Mouse (Mus musculus) midbrain, embryonic 14.5 days (tissue): ENCODE measurements around the gene Pold4. TPM values are rescaled to one million over a fixed set of nuclear protein-coding genes. Genes with fewer than 3 reads are reported as not detected.
A peak's percentile ranks its signal among the peaks of the same experiment; 100 is the strongest.

ENCODE experiments used
- ATAC-seq: fragments of 200-750 bp; cut with Nextera tagmentation; 2 replicates; pipeline ENCODE4 v1.8.0; 2017; ENCODE audit warnings: moderate number of reproducible peaks, moderate library complexity; ENCODE audit not compliant: low FRiP score, low TSS enrichment
- DNase-seq: peaks from one replicate; pipeline ENCODE4 v3.0.0-alpha.2; 2015
- H3K27ac ChIP-seq: fragments of 300-500 bp; sonication (generic); replicated peaks from 2 replicates; pipeline ENCODE4 v1.5.1; 2014; ENCODE audit warnings: mild to moderate bottlenecking, low read depth, low read length, moderate library complexity
- H3K27me3 ChIP-seq: fragments of 300-500 bp; sonication (generic); 2 replicates; pipeline ENCODE4 v1.6.1; 2014; ENCODE audit warnings: low read length, control low read depth, mixed read lengths; ENCODE audit not compliant: control insufficient read depth, insufficient read depth
- H3K36me3 ChIP-seq: fragments of 300-500 bp; sonication (generic); 2 replicates; pipeline ENCODE4 v1.6.1; 2014; ENCODE audit warnings: low read length, control low read depth; ENCODE audit not compliant: control insufficient read depth, insufficient read depth
- H3K4me1 ChIP-seq: fragments of 300-500 bp; sonication (generic); 2 replicates; pipeline ENCODE4 v1.6.1; 2014; ENCODE audit warnings: mild to moderate bottlenecking, antibody characterized with exemption, low read length, control low read depth; ENCODE audit not compliant: control insufficient read depth, insufficient read depth
- H3K4me2 ChIP-seq: fragments of 300-500 bp; sonication (generic); 2 replicates; pipeline ENCODE4 v1.6.1; 2014; ENCODE audit warnings: mild to moderate bottlenecking, low read length, moderate library complexity
- H3K4me3 ChIP-seq: fragments of 300-500 bp; sonication (generic); replicated peaks from 2 replicates; pipeline ENCODE4 v1.5.1; 2014; ENCODE audit warnings: low read depth, low read length
- H3K9ac ChIP-seq: fragments of 300-500 bp; sonication (generic); replicated peaks from 2 replicates; pipeline ENCODE4 v1.6.1; 2014; ENCODE audit warnings: mild to moderate bottlenecking, low read length, moderate library complexity
- H3K9me3 ChIP-seq: fragments of 300-500 bp; sonication (generic); 2 replicates; pipeline ENCODE4 v1.6.1; 2016; ENCODE audit warnings: low read length, control low read depth, mixed read lengths; ENCODE audit not compliant: control insufficient read depth
- WGBS: fragments of 180-500 bp; shearing (Covaris S2); extraction: QIAGEN DNeasy Blood & Tissue Kit; methylation state at CpG from one replicate; pipeline ENCODE4 v1.1.7; 2014; 5-methylcytosine and 5-hydroxymethylcytosine counted together
- polyA plus RNA-seq: library from polyadenylated mRNA; unstranded; fragments of >200 nt; fragmentation: Nextera tagmentation; extraction: Ambion mirVana; gene quantifications from 2 replicates; pipeline ENCODE4 v1.2.1, GENCODE M21; 2014

Pold4 gene
- polyA plus RNA-seq, 1 experiment from 2014 or later = 18.5 TPM

GRCm38 (mm10) chr19:4192251-4192985 lies 39.3 kb upstream of the Pold4 start:
- Histone ChIP-seq H3K9ac (peak overlapping the region; percentile 94), H3K36me3 (peaks cover 44% of the 10 kb centered on the region), H3K4me3 (peak overlapping the region; percentile 91), H3K9me3 (no peaks in the 10 kb centered on the region), H3K4me1 (peaks cover 11% of the 10 kb centered on the region), H3K27me3 (no peaks in the 10 kb centered on the region), H3K27ac (peak overlapping the region; percentile 89), H3K4me2 (peak overlapping the region; percentile 86)
- WGBS = under 1% methylated on average over 50 of the region's 52 CpGs
- DNase-seq (peak; percentile 65), ATAC-seq (peak; percentile 51)

- WGBS = 63% methylated on average over 6 of the region's 6 CpGs
Measured at GRCm38 (mm10) chr19:4193129-4193528, 38.6 kb upstream of the Pold4 start.

GRCm38 (mm10) chr19:4194021-4194724 lies 37.5 kb upstream of the Pold4 start:
- 92% methylated on average over 8 of the region's 8 CpGs for WGBS
- Histone ChIP-seq H3K4me2 (no peak overlapping the region), H3K4me1 (peaks cover 11% of the 10 kb centered on the region), H3K9me3 (no peaks in the 10 kb centered on the region), H3K9ac (no peak overlapping the region), H3K27ac (no peak overlapping the region), H3K36me3 (peaks cover 50% of the 10 kb centered on the region), H3K27me3 (no peaks in the 10 kb centered on the region), H3K4me3 (no peak overlapping the region)
- ATAC-seq (no peak), DNase-seq (no peak)

More at GRCm38 (mm10) chr19:4193129-4193528, 38.6 kb upstream of the Pold4 start:
- Histone ChIP-seq H3K27ac (no peak overlapping the region), H3K9ac (peak overlapping the region; percentile 94; the same call in 1 of the 2 replicates), H3K36me3 (peaks cover 46% of the 10 kb centered on the region), H3K4me3 (peak overlapping the region; percentile 91), H3K9me3 (no peaks in the 10 kb centered on the region), H3K27me3 (no peaks in the 10 kb centered on the region), H3K4me2 (peak overlapping the region; percentile 86), H3K4me1 (peaks cover 11% of the 10 kb centered on the region)
- DNase-seq (no peak), ATAC-seq (no peak)

GRCm38 (mm10) chr19:4194776-4195650 lies 36.7 kb upstream of the Pold4 start:
- DNase-seq (no peak), ATAC-seq (no peak)
- Histone ChIP-seq H3K27me3 (no peaks in the 10 kb centered on the region), H3K36me3 (peaks cover 50% of the 10 kb centered on the region), H3K27ac (no peak overlapping the region), H3K4me3 (no peak overlapping the region), H3K9me3 (no peaks in the 10 kb centered on the region), H3K4me1 (peaks cover 11% of the 10 kb centered on the region), H3K9ac (no peak overlapping the region), H3K4me2 (no peak overlapping the region)
- 82% methylated on average over 12 of the region's 12 CpGs for WGBS

GRCm38 (mm10) chr19:4196048-4196447 lies 35.7 kb upstream of the Pold4 start:
- peaks cover 50% of the 10 kb centered on the region for H3K36me3 ChIP-seq

GRCm38 (mm10) chr19:4196548-4196947 lies 35.2 kb upstream of the Pold4 start:
- H3K27me3 ChIP-seq = no peaks in the 10 kb centered on the region
- peaks cover 50% of the 10 kb centered on the region for H3K36me3 ChIP-seq
- H3K4me1 ChIP-seq = peaks cover 22% of the 10 kb centered on the region
- WGBS = 69% methylated on average over 5 of the region's 5 CpGs
- H3K9ac ChIP-seq = no peak overlapping the region
- no peak overlapping the region for H3K27ac ChIP-seq
- DNase-seq = no peak
- ATAC-seq = no peak
- H3K4me3 ChIP-seq = no peak overlapping the region
- no peaks in the 10 kb centered on the region for H3K9me3 ChIP-seq
- H3K4me2 ChIP-seq = no peak overlapping the region

More at GRCm38 (mm10) chr19:4196048-4196447, 35.7 kb upstream of the Pold4 start:
- H3K9ac ChIP-seq = no peak overlapping the region
- no peak overlapping the region for H3K4me2 ChIP-seq
- H3K9me3 ChIP-seq = no peaks in the 10 kb centered on the region
- no peaks in the 10 kb centered on the region for H3K27me3 ChIP-seq
- H3K4me1 ChIP-seq = peaks cover 20% of the 10 kb centered on the region
- H3K4me3 ChIP-seq = no peak overlapping the region
- 66% methylated on average over 2 of the region's 2 CpGs for WGBS
- H3K27ac ChIP-seq = no peak overlapping the region
- no peak for DNase-seq
- ATAC-seq = no peak

- no peak overlapping the region for H3K4me3 ChIP-seq
- 74% methylated on average over 3 of the region's 3 CpGs for WGBS
- ATAC-seq = no peak
- no peaks in the 10 kb centered on the region for H3K9me3 ChIP-seq
- no peak overlapping the region for H3K9ac ChIP-seq
- H3K36me3 ChIP-seq = peaks cover 50% of the 10 kb centered on the region
- no peaks in the 10 kb centered on the region for H3K27me3 ChIP-seq
- H3K4me1 ChIP-seq = peaks cover 26% of the 10 kb centered on the region
- no peak overlapping the region for H3K27ac ChIP-seq
- DNase-seq = no peak
- no peak overlapping the region for H3K4me2 ChIP-seq
Measured at GRCm38 (mm10) chr19:4197180-4197579, 34.5 kb upstream of the Pold4 start.

- Histone ChIP-seq H3K36me3 (peaks cover 16% of the 10 kb centered on the region), H3K4me1 (peaks cover 19% of the 10 kb centered on the region), H3K9me3 (no peaks in the 10 kb centered on the region), H3K4me2 (peak within 1 kb of the TSS; percentile 87), H3K27ac (no peak within 1 kb of the TSS; the same call in 1 of the 2 replicates), H3K9ac (peak within 1 kb of the TSS; percentile 66), H3K4me3 (peak within 1 kb of the TSS; percentile 57), H3K27me3 (no peaks in the 10 kb centered on the region)
- WGBS = 0% methylated on average over 34 of the region's 34 CpGs
- DNase-seq = peak; percentile 98
- peak; percentile 87 for ATAC-seq
Measured at GRCm38 (mm10) chr19:4201291-4201909, 30.3 kb upstream of the Pold4 start, which contains the start of gene Rad9a. Gene Rad9a, minus strand, starts transcription at chr19:4201662.
